Mouse (Mus musculus) hindbrain, embryonic 14.5 days (tissue): ENCODE results near the gene Bbc3. TPM values are rescaled to one million over a fixed set of nuclear protein-coding genes. Genes with fewer than 3 reads are reported as not detected.

Source experiments
- ATAC-seq: fragments of 200-750 bp; cut with Nextera tagmentation; 2 replicates; pipeline ENCODE4 v1.8.0; 2017; ENCODE audit warnings: moderate number of reproducible peaks, mild to moderate bottlenecking, moderate TSS enrichment, moderate library complexity; ENCODE audit not compliant: low FRiP score
- DNase-seq: peaks from one replicate; pipeline ENCODE4 v3.0.0-alpha.2; 2015; ENCODE audit warnings: low spot score
- H3K27ac ChIP-seq: fragments of 300-500 bp; sonication (generic); 2 replicates; pipeline ENCODE4 v1.5.1; 2014; ENCODE audit warnings: mild to moderate bottlenecking, moderate library complexity
- H3K27me3 ChIP-seq: fragments of 300-500 bp; sonication (generic); 2 replicates; pipeline ENCODE4 v1.6.1; 2014; ENCODE audit warnings: mild to moderate bottlenecking, low read length, mixed read lengths; ENCODE audit not compliant: control insufficient read depth, insufficient read depth
- H3K36me3 ChIP-seq: fragments of 300-500 bp; sonication (generic); replicated peaks from 2 replicates; pipeline ENCODE4 v1.6.1; 2014; ENCODE audit not compliant: control insufficient read depth, insufficient read depth
- H3K4me1 ChIP-seq: fragments of 300-500 bp; sonication (generic); replicated peaks from 2 replicates; pipeline ENCODE4 v1.6.1; 2014; ENCODE audit warnings: antibody characterized with exemption, low read length, mixed read lengths; ENCODE audit not compliant: control insufficient read depth, insufficient read depth
- H3K4me2 ChIP-seq: fragments of 300-500 bp; sonication (generic); replicated peaks from 2 replicates; pipeline ENCODE4 v1.6.1; 2014; ENCODE audit warnings: mild to moderate bottlenecking, moderate library complexity
- H3K4me3 ChIP-seq: fragments of 300-500 bp; sonication (generic); replicated peaks from 2 replicates; pipeline ENCODE4 v1.5.1; 2014; ENCODE audit warnings: mild to moderate bottlenecking, low read length
- H3K9ac ChIP-seq: fragments of 300-500 bp; sonication (generic); 2 replicates; pipeline ENCODE4 v1.6.1; 2014
- H3K9me3 ChIP-seq: fragments of 300-500 bp; sonication (generic); 2 replicates; pipeline ENCODE4 v1.6.1; 2016; ENCODE audit warnings: low read length; ENCODE audit not compliant: control insufficient read depth
- WGBS: fragments of 180-500 bp; shearing (Covaris S2); extraction: QIAGEN DNeasy Blood & Tissue Kit; methylation state at CpG from one replicate; pipeline ENCODE4 v1.1.7; 2014; 5-methylcytosine and 5-hydroxymethylcytosine counted together
- polyA plus RNA-seq: library from polyadenylated mRNA; unstranded; fragments of >200 nt; fragmentation: Nextera tagmentation; extraction: Ambion mirVana; gene quantifications from 2 replicates; pipeline ENCODE4 v1.2.1, GENCODE M21; 2014

Bbc3 gene
- polyA plus RNA-seq, 1 experiment from 2014 or later = 20.3 TPM

- DNase-seq (peak; percentile 97), ATAC-seq (peak; percentile 95)
- Histone ChIP-seq H3K4me2 (peak within 1 kb of the TSS; percentile 42), H3K4me3 (peak within 1 kb of the TSS; percentile 65), H3K9ac (peak within 1 kb of the TSS; percentile 62), H3K9me3 (no peaks in the 10 kb centered on the region), H3K36me3 (peaks cover 27% of the 10 kb centered on the region), H3K27me3 (no peaks in the 10 kb centered on the region), H3K4me1 (peaks cover 8% of the 10 kb centered on the region), H3K27ac (peak within 1 kb of the TSS; percentile 93)
- under 1% methylated on average over 67 of the region's 70 CpGs for WGBS
Observed at GRCm38 (mm10) chr7:16286026-16286961, 21.9 kb upstream of the Bbc3 start, which contains the start of gene Ccdc9. Ccdc9 (minus strand) TSS chr7:16286795.

GRCm38 (mm10) chr7:16287016-16287415 lies 21.2 kb upstream of the Bbc3 start:
- DNase-seq = no peak
- no peak for ATAC-seq
- Histone ChIP-seq H3K27me3 (no peaks in the 10 kb centered on the region), H3K4me3 (peak overlapping the region; percentile 65), H3K9ac (peak overlapping the region; percentile 62), H3K9me3 (no peaks in the 10 kb centered on the region), H3K36me3 (peaks cover 20% of the 10 kb centered on the region), H3K4me1 (peaks cover 8% of the 10 kb centered on the region), H3K27ac (peak overlapping the region; percentile 93), H3K4me2 (peak overlapping the region; percentile 42)
- 81% methylated on average over 2 of the region's 2 CpGs for WGBS

- WGBS = 77% methylated on average over 1 of the region's 1 CpGs
- ATAC-seq = no peak
- Histone ChIP-seq H3K27me3 (no peaks in the 10 kb centered on the region), H3K4me1 (peaks cover 8% of the 10 kb centered on the region), H3K36me3 (peaks cover 12% of the 10 kb centered on the region), H3K9ac (no peak overlapping the region), H3K27ac (no peak overlapping the region), H3K4me3 (no peak overlapping the region), H3K4me2 (no peak overlapping the region), H3K9me3 (no peaks in the 10 kb centered on the region)
- no peak for DNase-seq
Observed at GRCm38 (mm10) chr7:16287791-16288190, 20.4 kb upstream of the Bbc3 start.

- Histone ChIP-seq H3K27ac (no peak overlapping the region), H3K4me1 (peaks cover 18% of the 10 kb centered on the region), H3K4me3 (no peak overlapping the region; the same call in 1 of the 2 replicates), H3K36me3 (no peaks in the 10 kb centered on the region), H3K9me3 (no peaks in the 10 kb centered on the region), H3K4me2 (peak overlapping the region; percentile 91), H3K9ac (no peak overlapping the region), H3K27me3 (no peaks in the 10 kb centered on the region)
- DNase-seq (peak; percentile 66), ATAC-seq (no peak)
- WGBS = 29% methylated on average over 4 of the region's 4 CpGs
Observed at GRCm38 (mm10) chr7:16294346-16294745, 13.8 kb upstream of the Bbc3 start.

GRCm38 (mm10) chr7:16294837-16295236 lies 13.4 kb upstream of the Bbc3 start:
- H3K27me3 ChIP-seq = no peaks in the 10 kb centered on the region
- H3K9ac ChIP-seq = peak overlapping the region; percentile 61
- H3K36me3 ChIP-seq = no peaks in the 10 kb centered on the region
- H3K4me2 ChIP-seq = peak overlapping the region; percentile 91
- peaks cover 18% of the 10 kb centered on the region for H3K4me1 ChIP-seq
- no peaks in the 10 kb centered on the region for H3K9me3 ChIP-seq
- H3K27ac ChIP-seq = peak overlapping the region; percentile 68
- peak overlapping the region; percentile 40 for H3K4me3 ChIP-seq
- WGBS = under 1% methylated on average over 23 of the region's 23 CpGs
- ATAC-seq (peak; percentile 46), DNase-seq (peak; percentile 96)

- 3% methylated on average over 41 of the region's 41 CpGs for WGBS
- Histone ChIP-seq H3K4me1 (peaks cover 22% of the 10 kb centered on the region), H3K27ac (peak overlapping the region; percentile 68), H3K27me3 (no peaks in the 10 kb centered on the region), H3K36me3 (no peaks in the 10 kb centered on the region), H3K9me3 (no peaks in the 10 kb centered on the region), H3K4me2 (peak overlapping the region; percentile 91), H3K9ac (peak overlapping the region; percentile 61), H3K4me3 (peak overlapping the region; percentile 40)
- peak; percentile 52 for ATAC-seq
- peak; percentile 62 for DNase-seq
Observed at GRCm38 (mm10) chr7:16295321-16295900, 12.8 kb upstream of the Bbc3 start.

- DNase-seq (no peak), ATAC-seq (no peak)
- no peaks in the 10 kb centered on the region for H3K36me3 ChIP-seq
- H3K27me3 ChIP-seq = no peaks in the 10 kb centered on the region
- 0 out of 2 replicates have a peak overlapping the region, but pooled peaks have one; percentile 32 for H3K4me3 ChIP-seq
- H3K9ac ChIP-seq = no peak overlapping the region
- H3K9me3 ChIP-seq = no peaks in the 10 kb centered on the region
- H3K4me2 ChIP-seq = peak overlapping the region; percentile 91
- H3K4me1 ChIP-seq = peaks cover 22% of the 10 kb centered on the region
- WGBS = 51% methylated on average over 2 of the region's 2 CpGs
- peak overlapping the region; percentile 47; the same call in 1 of the 2 replicates for H3K27ac ChIP-seq
Observed at GRCm38 (mm10) chr7:16296146-16296545, 12.0 kb upstream of the Bbc3 start.

- peaks cover 22% of the 10 kb centered on the region for H3K4me1 ChIP-seq
- WGBS = under 1% methylated on average over 22 of the region's 22 CpGs
- H3K9me3 ChIP-seq = no peaks in the 10 kb centered on the region
- H3K27me3 ChIP-seq = no peaks in the 10 kb centered on the region
- DNase-seq = peak; percentile 79
- peak overlapping the region; percentile 47 for H3K27ac ChIP-seq
- peak overlapping the region; percentile 74 for H3K4me2 ChIP-seq
- H3K4me3 ChIP-seq = peak overlapping the region; percentile 32
- 0 out of 2 replicates have a peak, but pooled peaks have one; percentile 2 for ATAC-seq
- no peaks in the 10 kb centered on the region for H3K36me3 ChIP-seq
- H3K9ac ChIP-seq = peak overlapping the region; percentile 56
Observed at GRCm38 (mm10) chr7:16296766-16297390, 11.3 kb upstream of the Bbc3 start.

- ATAC-seq = no peak
- no peak overlapping the region for H3K27ac ChIP-seq
- peak overlapping the region; percentile 56; the same call in 1 of the 2 replicates for H3K9ac ChIP-seq
- DNase-seq = no peak
- 58% methylated on average over 2 of the region's 2 CpGs for WGBS
- H3K4me2 ChIP-seq = peak overlapping the region; percentile 74; the same call in 1 of the 2 replicates
- H3K36me3 ChIP-seq = no peaks in the 10 kb centered on the region
- H3K4me1 ChIP-seq = peaks cover 22% of the 10 kb centered on the region
- H3K4me3 ChIP-seq = no peak overlapping the region
- H3K9me3 ChIP-seq = no peaks in the 10 kb centered on the region
- no peaks in the 10 kb centered on the region for H3K27me3 ChIP-seq
Observed at GRCm38 (mm10) chr7:16297616-16298015, 10.6 kb upstream of the Bbc3 start.
